Mouse (Mus musculus): ENCODE data around the gene Adarb1. TPM values are rescaled to one million over a fixed set of nuclear protein-coding genes. Genes with fewer than 3 reads are reported as not detected.
"Not testable (repeated sequence)": the region's sequence is repeated elsewhere in the genome, so short reads cannot be mapped to it uniquely, and the experiment has no call there.

Adarb1 gene
- total RNA-seq, 2 experiments from 2014 or later: 0.72 TPM; not detected in 1

DNA sequence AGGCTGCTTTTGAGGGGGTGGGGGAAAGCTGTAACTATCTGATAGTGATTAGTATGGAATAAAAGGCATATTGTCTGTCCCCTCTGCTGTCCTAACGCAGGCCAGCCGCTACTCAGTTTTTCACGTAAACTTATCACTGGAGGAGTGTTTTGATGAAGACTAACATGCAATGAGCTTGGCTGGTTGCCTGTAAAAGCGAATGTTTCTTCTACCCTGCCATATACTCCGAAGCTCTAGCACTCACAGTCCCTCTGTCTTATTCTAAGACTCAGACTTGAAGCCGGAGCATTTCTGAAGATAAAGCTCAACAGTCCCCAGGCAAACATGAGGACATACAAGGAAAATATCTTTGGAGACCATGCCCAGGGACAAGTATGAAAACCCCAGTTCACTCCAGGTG, 133.2 kb downstream of the Adarb1 start:
- no peak for ATAC-seq (replicated peaks; ENCODE audit: poor library complexity, severe bottlenecking)

- ATAC-seq (replicated peaks; ENCODE audit: poor library complexity, severe bottlenecking): peak; percentile 86
Measured at GRCm38 (mm10) chr10:77282822-77283221, 135.2 kb downstream of the Adarb1 start.

- not testable (repeated sequence) for ATAC-seq (replicated peaks; ENCODE audit: poor library complexity, severe bottlenecking)
Measured at GRCm38 (mm10) chr10:77282085-77282484, 136.0 kb downstream of the Adarb1 start.

GRCm38 (mm10) chr10:77273798-77274197, 144.3 kb downstream of the Adarb1 start:
- no peak for ATAC-seq (replicated peaks; ENCODE audit: poor library complexity, severe bottlenecking)

DNA sequence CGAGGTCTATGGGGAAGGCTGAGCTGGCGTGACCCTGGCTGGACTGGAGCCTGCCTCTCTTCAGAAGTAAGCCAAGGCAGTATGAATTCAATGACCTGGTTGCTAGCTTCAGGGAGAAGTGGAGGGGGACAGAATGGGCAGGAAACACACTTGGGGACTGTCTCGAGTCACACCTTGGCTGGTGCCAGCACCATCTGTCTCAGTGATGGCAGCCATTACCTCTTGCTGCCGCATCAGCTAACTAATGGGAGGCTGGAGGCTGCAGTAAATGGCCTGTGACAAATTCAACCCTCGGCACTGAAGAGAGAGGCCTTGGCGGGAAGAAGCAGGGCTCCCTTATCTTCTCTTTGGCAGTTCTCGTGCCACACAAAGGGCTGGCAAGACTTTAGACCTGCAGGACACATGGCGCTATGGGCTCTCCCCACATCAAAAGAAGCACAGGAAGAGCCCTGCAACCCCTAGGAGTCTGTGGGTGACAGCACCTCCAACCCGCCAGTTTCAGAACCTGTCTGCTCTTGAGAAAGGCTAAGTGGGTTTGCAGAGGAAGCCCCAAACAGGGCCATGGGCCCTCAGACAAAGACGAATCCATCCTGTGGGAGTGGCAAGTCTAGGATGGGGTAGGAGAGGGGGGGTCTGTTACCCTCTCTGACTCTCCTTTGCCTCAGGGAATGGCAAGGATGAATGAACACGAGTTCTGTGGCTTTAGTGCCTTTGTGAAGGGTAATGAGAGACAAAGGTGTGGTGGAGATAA, 144.9 kb downstream of the Adarb1 start:
- no peak for ATAC-seq (replicated peaks; ENCODE audit: poor library complexity, severe bottlenecking)

DNA sequence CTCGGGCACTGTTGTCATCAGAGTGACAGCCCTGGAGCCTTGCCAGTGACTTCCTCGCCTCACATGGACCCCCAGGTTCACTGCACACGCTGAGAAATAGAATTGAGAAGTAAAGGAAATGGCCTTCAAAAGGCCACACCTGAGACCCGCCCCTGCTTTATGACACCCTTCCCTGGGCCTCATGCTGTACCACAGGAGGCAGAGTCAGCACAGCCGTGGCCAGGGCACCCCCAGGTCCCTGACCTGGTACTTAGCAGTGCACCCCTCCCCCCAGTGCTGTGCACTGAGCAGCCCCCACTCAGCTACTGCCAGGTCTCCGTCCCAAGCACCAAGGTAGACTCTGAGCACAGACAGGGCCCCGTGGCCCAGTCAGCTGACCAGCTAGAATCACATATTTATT, 148.9 kb downstream of the Adarb1 start:
- no peak for ATAC-seq (replicated peaks; ENCODE audit: poor library complexity, severe bottlenecking)

DNA sequence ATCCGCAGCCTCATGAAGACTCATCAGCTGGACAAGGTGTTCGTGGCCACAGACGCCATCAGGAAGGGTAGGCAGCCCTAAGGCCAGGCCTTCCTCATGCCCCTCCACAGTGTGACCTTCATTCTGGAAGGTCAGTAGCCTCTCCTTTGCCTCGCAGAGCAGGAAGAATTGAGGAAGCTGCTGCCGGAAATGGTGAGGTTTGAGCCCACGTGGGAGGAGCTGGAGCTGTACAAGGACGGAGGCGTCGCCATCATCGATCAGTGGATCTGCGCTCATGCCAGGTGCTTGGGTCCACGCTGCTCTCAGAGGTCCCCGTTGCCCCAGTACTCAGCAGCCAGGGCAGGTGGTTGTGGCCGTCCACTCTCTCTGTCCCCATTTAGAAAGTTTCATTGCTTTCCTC, 151.0 kb downstream of the Adarb1 start:
- ATAC-seq (replicated peaks; ENCODE audit: poor library complexity, severe bottlenecking): peak; percentile 28

DNA sequence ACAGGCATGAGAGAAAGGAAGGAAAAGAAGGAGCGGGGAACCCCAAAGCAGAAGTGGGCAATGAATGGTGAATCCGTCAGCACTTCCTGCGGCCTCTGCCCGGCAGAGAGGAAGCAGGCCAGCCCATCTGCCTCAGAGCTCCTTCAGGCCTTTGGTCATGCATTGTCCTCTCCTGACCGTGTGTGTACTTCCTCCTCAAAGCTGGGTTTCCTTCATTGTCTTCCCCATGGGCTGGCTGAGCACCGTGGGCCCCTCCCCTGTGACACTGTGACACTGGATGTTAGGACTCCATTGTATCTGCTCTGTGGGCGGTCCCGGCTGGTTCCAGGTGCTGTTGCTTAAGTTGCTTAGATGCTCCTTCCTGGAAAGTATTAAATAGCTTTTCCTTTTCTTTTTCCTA, 151.8 kb downstream of the Adarb1 start:
- peak; percentile 95 for ATAC-seq (replicated peaks; ENCODE audit: poor library complexity, severe bottlenecking)

- ATAC-seq (replicated peaks; ENCODE audit: poor library complexity, severe bottlenecking): no peak
Measured at GRCm38 (mm10) chr10:77260166-77260875, 157.7 kb downstream of the Adarb1 start.

GRCm38 (mm10) chr10:77258704-77259621, 159.1 kb downstream of the Adarb1 start, which contains the start of gene Pofut2:
Pofut2 (plus strand) TSS chr10:77259218.
- ATAC-seq (replicated peaks; ENCODE audit: poor library complexity, severe bottlenecking): peak; percentile 96

DNA sequence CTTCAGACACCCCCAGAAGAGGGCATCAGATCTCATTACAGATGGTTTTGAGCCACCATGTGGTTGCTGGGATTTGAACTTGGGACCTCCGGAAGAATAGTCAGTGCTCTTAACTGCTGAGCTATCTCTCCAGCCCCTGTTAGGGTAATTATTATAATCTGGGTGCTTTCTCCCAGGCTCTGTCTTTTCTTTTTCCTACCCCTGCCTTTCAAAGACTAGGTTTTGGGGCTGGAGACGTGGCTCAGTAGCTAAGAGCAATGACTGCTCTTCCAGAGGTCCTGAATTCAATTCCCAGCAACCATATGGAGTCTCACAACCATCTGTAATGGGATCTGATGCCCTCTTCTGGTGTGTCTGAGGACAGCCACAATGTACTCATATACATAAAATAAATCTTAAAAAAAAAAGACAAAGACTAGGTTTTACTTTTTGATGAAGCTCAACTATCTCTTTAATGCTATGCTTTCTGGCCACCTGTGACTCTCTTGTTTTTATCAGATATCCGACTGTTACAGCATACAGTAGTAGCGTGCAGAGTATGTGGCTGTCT, 160.0 kb downstream of the Adarb1 start:
- ATAC-seq (replicated peaks; ENCODE audit: poor library complexity, severe bottlenecking): no peak

GRCm38 (mm10) chr10:77255676-77256075, 162.4 kb downstream of the Adarb1 start:
- no peak for ATAC-seq (replicated peaks; ENCODE audit: poor library complexity, severe bottlenecking)

DNA sequence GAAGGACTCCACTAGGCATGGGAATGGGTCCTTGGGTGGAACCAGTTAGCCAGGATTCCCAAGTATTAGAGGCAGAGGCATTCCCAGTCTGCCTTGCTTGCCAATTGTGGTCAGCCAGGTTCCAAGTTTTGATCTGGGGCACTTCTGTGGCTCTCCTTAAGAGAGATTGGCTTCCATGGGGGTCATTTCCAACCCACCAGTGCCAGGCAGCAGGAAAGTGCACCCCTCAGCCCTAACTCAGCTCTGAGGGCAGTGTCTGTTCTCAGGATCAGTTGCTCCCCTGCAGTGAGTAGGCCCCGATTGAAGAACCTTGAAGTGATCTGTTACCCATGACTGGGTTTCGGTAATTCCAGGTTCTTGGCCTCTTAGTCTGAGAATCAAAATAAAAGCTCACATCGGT, 162.8 kb downstream of the Adarb1 start:
- ATAC-seq (replicated peaks; ENCODE audit: poor library complexity, severe bottlenecking): no peak

DNA sequence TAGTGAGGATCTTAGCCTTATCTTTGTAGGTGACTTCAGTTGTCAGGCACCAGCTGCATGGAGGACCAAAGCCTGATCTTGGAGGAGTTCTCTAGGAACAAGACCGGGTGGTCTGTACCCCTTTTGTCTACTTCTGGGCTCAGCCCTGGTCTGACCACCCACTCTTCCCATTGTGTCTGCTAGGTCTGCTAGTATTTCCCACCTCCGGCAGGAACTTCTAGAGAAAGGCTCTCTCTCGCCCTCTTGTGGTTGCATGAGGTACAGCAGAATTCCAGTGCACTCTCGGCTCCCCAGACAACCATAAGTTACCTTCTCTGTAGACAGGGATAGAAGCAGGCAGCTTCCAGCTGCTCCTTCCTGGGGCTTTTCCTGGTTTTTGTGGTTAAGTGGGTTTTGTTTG, 165.3 kb downstream of the Adarb1 start:
- peak; percentile 88 for ATAC-seq (replicated peaks; ENCODE audit: poor library complexity, severe bottlenecking)

- no peak for ATAC-seq (replicated peaks; ENCODE audit: poor library complexity, severe bottlenecking)
Measured at GRCm38 (mm10) chr10:77251784-77252539, 166.1 kb downstream of the Adarb1 start.

DNA sequence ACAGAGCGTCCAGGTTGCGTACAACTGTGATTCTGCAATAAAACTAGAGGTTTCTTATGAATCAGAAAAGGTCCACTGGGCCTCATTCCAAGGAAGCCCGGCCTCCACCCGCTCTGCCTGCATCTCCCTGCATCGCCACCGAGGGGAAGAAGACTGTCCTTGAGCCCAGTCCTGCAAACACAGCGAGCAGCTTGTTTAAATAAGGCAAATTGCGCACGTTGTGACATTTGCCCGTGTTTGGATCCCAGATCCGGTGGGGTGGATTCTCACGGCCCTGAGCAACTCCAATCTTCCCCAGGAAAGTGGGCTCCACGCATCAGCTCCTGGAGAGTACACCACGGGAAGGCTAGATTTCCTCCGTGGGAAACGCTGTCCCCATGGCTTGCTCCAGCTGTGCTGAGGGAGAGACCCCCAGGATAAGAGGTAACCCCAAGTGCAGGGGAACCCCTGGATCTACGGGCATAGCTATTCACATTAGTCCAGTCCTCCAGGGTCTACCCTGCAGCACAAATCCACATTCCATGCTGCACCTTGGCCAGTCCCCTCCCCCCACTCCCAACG, 166.8 kb downstream of the Adarb1 start:
- no peak for ATAC-seq (replicated peaks; ENCODE audit: poor library complexity, severe bottlenecking)

GRCm38 (mm10) chr10:77247707-77248106, 170.4 kb downstream of the Adarb1 start:
- ATAC-seq (replicated peaks; ENCODE audit: poor library complexity, severe bottlenecking): no peak

DNA sequence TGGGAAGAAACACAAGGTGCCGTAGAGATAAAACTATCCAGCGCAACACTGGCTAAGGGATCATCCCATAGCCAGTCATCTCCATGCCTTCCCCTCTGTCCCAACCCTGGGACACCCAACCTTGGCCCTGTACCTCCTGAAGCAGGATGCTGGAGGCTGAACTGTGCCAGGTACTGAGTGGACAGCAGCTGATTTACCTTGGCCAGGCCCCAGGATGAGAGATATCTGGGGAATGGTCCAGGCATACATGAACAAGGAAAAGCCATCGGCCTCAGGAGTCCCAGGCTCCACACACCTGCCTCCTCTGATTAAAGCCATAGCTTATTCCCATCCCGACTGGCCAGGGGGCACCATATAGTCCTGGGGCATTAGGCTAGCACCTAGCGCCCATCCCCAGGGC, 171.0 kb downstream of the Adarb1 start:
- ATAC-seq (replicated peaks; ENCODE audit: poor library complexity, severe bottlenecking): no peak

DNA sequence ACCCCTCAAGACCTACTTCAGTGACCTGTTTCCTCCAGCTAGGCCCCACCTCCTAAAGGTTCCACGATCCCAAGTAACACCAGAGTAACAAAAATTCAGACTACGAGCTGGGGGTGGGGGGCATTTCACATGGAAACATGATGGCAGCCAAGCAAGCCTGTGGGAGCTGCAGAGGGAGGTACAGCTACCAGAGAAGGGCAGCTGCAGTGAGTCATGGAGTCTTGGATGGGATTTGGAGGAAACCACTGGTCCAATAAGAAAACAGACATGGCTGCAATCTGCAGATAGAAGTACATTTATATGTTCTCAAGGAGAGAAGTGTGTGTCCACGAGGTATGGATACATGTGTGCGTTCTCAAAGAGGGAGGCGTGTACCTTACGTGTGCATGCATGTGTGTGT, 173.3 kb downstream of the Adarb1 start:
- no peak for ATAC-seq (replicated peaks; ENCODE audit: poor library complexity, severe bottlenecking)

All from granulocyte monocyte progenitor cell, adult 5-6 weeks (primary cell).